Mouse (Mus musculus): ENCODE measurements at regions not wholly inside any gene's neighbourhood (a gene's known extent, or its start where the extent isn't known, plus 50 kb on each side); places are given as distances from the start of the nearest gene placed in this dataset.

DNA sequence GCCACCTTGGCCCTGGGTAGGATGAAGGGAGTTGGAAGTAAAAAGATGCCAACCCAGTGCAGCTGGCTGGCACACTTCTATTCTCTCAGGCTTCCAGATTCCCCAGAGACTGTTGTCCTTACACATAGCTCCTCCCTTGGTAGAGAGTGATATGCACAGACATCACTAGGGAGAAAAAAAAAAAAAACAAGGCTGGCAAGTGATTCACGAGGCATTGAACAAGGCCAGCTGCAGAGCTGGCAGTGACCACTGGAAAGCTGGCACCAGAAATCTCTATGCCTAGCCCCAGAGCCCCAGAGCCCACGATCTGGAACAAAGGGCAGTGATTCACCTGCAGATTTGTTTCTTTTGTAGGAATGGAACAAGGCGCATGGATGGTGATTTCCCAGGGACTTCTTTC is 249.7 kb downstream of the H2al1j start:
- Histone ChIP-seq H3K36me3 (ENCODE audit: control insufficient read depth, insufficient read depth, low read length, poor library complexity, severe bottlenecking) (no peaks in the 10 kb centered on the region), H3K9ac (ENCODE audit: low read depth, poor library complexity, severe bottlenecking) (no peak overlapping the region), H3K27me3 (ENCODE audit: control insufficient read depth, insufficient read depth, low read length, poor library complexity, severe bottlenecking) (no peaks in the 10 kb centered on the region), H3K27ac (ENCODE audit: insufficient read depth, low read length) (no peak overlapping the region), H3K4me1 (ENCODE audit: control insufficient read depth, insufficient read depth, low read length) (no peaks in the 10 kb centered on the region), H3K4me3 (ENCODE audit: low read depth, low read length) (no peak overlapping the region), H3K9me3 (replicated peaks; ENCODE audit: control insufficient read depth, insufficient read depth, low read length, poor library complexity, severe bottlenecking) (no peaks in the 10 kb centered on the region)
- TF ChIP-seq EP300 (IDR thresholded peaks at IDR 0.05; ENCODE audit: insufficient read depth, low read depth, low read length), result no peak
- TF ChIP-seq POLR2A (IDR thresholded peaks at IDR 0.05; ENCODE audit: insufficient read depth, low read length), result no peak
- no peak for TF ChIP-seq CTCF (IDR thresholded peaks at IDR 0.05; ENCODE audit: low read depth, low read length)

GRCm38 (mm10) chrX:11585353-11585752 is 257.7 kb downstream of the H2al1j start:
- H3K27ac ChIP-seq (ENCODE audit: insufficient read depth, low read length), result no peak overlapping the region
- no peaks in the 10 kb centered on the region for H3K27me3 ChIP-seq (ENCODE audit: control insufficient read depth, insufficient read depth, low read length, poor library complexity, severe bottlenecking)
- no peaks in the 10 kb centered on the region for H3K4me1 ChIP-seq (ENCODE audit: control insufficient read depth, insufficient read depth, low read length)
- H3K4me3 ChIP-seq (ENCODE audit: low read depth, low read length), result no peak overlapping the region
- no peak overlapping the region for H3K9ac ChIP-seq (ENCODE audit: low read depth, poor library complexity, severe bottlenecking)
- no peaks in the 10 kb centered on the region for H3K9me3 ChIP-seq (replicated peaks; ENCODE audit: control insufficient read depth, insufficient read depth, low read length, poor library complexity, severe bottlenecking)
- TF ChIP-seq POLR2A (IDR thresholded peaks at IDR 0.05; ENCODE audit: insufficient read depth, low read length), result no peak
- no peak for TF ChIP-seq EP300 (IDR thresholded peaks at IDR 0.05; ENCODE audit: insufficient read depth, low read depth, low read length)
- TF ChIP-seq CTCF (IDR thresholded peaks at IDR 0.05; ENCODE audit: low read depth, low read length), result no peak
- no peaks in the 10 kb centered on the region for H3K36me3 ChIP-seq (ENCODE audit: control insufficient read depth, insufficient read depth, low read length, poor library complexity, severe bottlenecking)

- TF ChIP-seq CTCF (IDR thresholded peaks at IDR 0.05; ENCODE audit: low read depth, low read length) (no peak), POLR2A (IDR thresholded peaks at IDR 0.05; ENCODE audit: insufficient read depth, low read length) (no peak), EP300 (IDR thresholded peaks at IDR 0.05; ENCODE audit: insufficient read depth, low read depth, low read length) (no peak)
- no peaks in the 10 kb centered on the region for H3K27me3 ChIP-seq (ENCODE audit: control insufficient read depth, insufficient read depth, low read length, poor library complexity, severe bottlenecking)
- H3K4me1 ChIP-seq (ENCODE audit: control insufficient read depth, insufficient read depth, low read length), result no peaks in the 10 kb centered on the region
- H3K4me3 ChIP-seq (ENCODE audit: low read depth, low read length), result no peak overlapping the region
- no peaks in the 10 kb centered on the region for H3K9me3 ChIP-seq (replicated peaks; ENCODE audit: control insufficient read depth, insufficient read depth, low read length, poor library complexity, severe bottlenecking)
- H3K9ac ChIP-seq (ENCODE audit: low read depth, poor library complexity, severe bottlenecking), result no peak overlapping the region
- no peak overlapping the region for H3K27ac ChIP-seq (ENCODE audit: insufficient read depth, low read length)
- no peaks in the 10 kb centered on the region for H3K36me3 ChIP-seq (ENCODE audit: control insufficient read depth, insufficient read depth, low read length, poor library complexity, severe bottlenecking)
Observed at GRCm38 (mm10) chrX:11591391-11592187, 264.0 kb downstream of the H2al1j start.

- Histone ChIP-seq H3K4me3 (ENCODE audit: low read depth, low read length) (no peak overlapping the region), H3K27me3 (ENCODE audit: control insufficient read depth, insufficient read depth, low read length, poor library complexity, severe bottlenecking) (no peaks in the 10 kb centered on the region), H3K9ac (ENCODE audit: low read depth, poor library complexity, severe bottlenecking) (no peak overlapping the region), H3K27ac (ENCODE audit: insufficient read depth, low read length) (no peak overlapping the region), H3K4me1 (ENCODE audit: control insufficient read depth, insufficient read depth, low read length) (no peaks in the 10 kb centered on the region), H3K36me3 (ENCODE audit: control insufficient read depth, insufficient read depth, low read length, poor library complexity, severe bottlenecking) (no peaks in the 10 kb centered on the region), H3K9me3 (replicated peaks; ENCODE audit: control insufficient read depth, insufficient read depth, low read length, poor library complexity, severe bottlenecking) (no peaks in the 10 kb centered on the region)
- TF ChIP-seq EP300 (IDR thresholded peaks at IDR 0.05; ENCODE audit: insufficient read depth, low read depth, low read length) (no peak), POLR2A (IDR thresholded peaks at IDR 0.05; ENCODE audit: insufficient read depth, low read length) (no peak), CTCF (IDR thresholded peaks at IDR 0.05; ENCODE audit: low read depth, low read length) (no peak)
Observed at GRCm38 (mm10) chrX:11594542-11594941, 266.9 kb downstream of the H2al1j start.

- H3K36me3 ChIP-seq (ENCODE audit: control insufficient read depth, insufficient read depth, low read length, poor library complexity, severe bottlenecking), result no peaks in the 10 kb centered on the region
- no peaks in the 10 kb centered on the region for H3K27me3 ChIP-seq (ENCODE audit: control insufficient read depth, insufficient read depth, low read length, poor library complexity, severe bottlenecking)
- no peaks in the 10 kb centered on the region for H3K9me3 ChIP-seq (replicated peaks; ENCODE audit: control insufficient read depth, insufficient read depth, low read length, poor library complexity, severe bottlenecking)
- no peak for TF ChIP-seq POLR2A (IDR thresholded peaks at IDR 0.05; ENCODE audit: insufficient read depth, low read length)
- no peak for TF ChIP-seq CTCF (IDR thresholded peaks at IDR 0.05; ENCODE audit: low read depth, low read length)
- no peak for TF ChIP-seq EP300 (IDR thresholded peaks at IDR 0.05; ENCODE audit: insufficient read depth, low read depth, low read length)
- H3K4me1 ChIP-seq (ENCODE audit: control insufficient read depth, insufficient read depth, low read length), result no peaks in the 10 kb centered on the region
- H3K4me3 ChIP-seq (ENCODE audit: low read depth, low read length), result no peak overlapping the region
- H3K9ac ChIP-seq (ENCODE audit: low read depth, poor library complexity, severe bottlenecking), result no peak overlapping the region
- H3K27ac ChIP-seq (ENCODE audit: insufficient read depth, low read length), result no peak overlapping the region
Observed at GRCm38 (mm10) chrX:11597548-11597947, 269.9 kb downstream of the H2al1j start.

GRCm38 (mm10) chrX:11614237-11614636 is 286.6 kb downstream of the H2al1j start:
- no peaks in the 10 kb centered on the region for H3K27me3 ChIP-seq (ENCODE audit: control insufficient read depth, insufficient read depth, low read length, poor library complexity, severe bottlenecking)

More at GRCm38 (mm10) chrX:11614237-11614636, 286.6 kb downstream of the H2al1j start:
- H3K9ac ChIP-seq (ENCODE audit: low read depth, poor library complexity, severe bottlenecking), result no peak overlapping the region
- H3K36me3 ChIP-seq (ENCODE audit: control insufficient read depth, insufficient read depth, low read length, poor library complexity, severe bottlenecking), result no peaks in the 10 kb centered on the region
- no peak overlapping the region for H3K27ac ChIP-seq (ENCODE audit: insufficient read depth, low read length)
- no peaks in the 10 kb centered on the region for H3K9me3 ChIP-seq (replicated peaks; ENCODE audit: control insufficient read depth, insufficient read depth, low read length, poor library complexity, severe bottlenecking)
- no peaks in the 10 kb centered on the region for H3K4me1 ChIP-seq (ENCODE audit: control insufficient read depth, insufficient read depth, low read length)
- no peak overlapping the region for H3K4me3 ChIP-seq (ENCODE audit: low read depth, low read length)
- TF ChIP-seq POLR2A (IDR thresholded peaks at IDR 0.05; ENCODE audit: insufficient read depth, low read length), result no peak
- no peak for TF ChIP-seq EP300 (IDR thresholded peaks at IDR 0.05; ENCODE audit: insufficient read depth, low read depth, low read length)
- TF ChIP-seq CTCF (IDR thresholded peaks at IDR 0.05; ENCODE audit: low read depth, low read length), result no peak
